Mouse (Mus musculus) layer of hippocampus, postnatal 36 days (tissue): Measurements from ENCODE around the gene Pex13. TPM values are rescaled to one million over a fixed set of nuclear protein-coding genes. Genes with fewer than 3 reads are reported as not detected.
"Not testable (repeated sequence)": the region's sequence is repeated elsewhere in the genome, so short reads cannot be mapped to it uniquely, and the experiment has no call there.

Experiments used
- DNase-seq, 2 experiments: peaks; one replicate each; pipeline ENCODE4 v3.0.0; 2022
- total RNA-seq, 2 experiments: library from RNA; stranded (reverse); gene quantifications; 2 replicates each; pipeline ENCODE4 v1.2.3; 2021

Gene Pex13
- total RNA-seq, 2 experiments from 2014 or later: 28.4 to 29.7 TPM

- no peak for DNase-seq
Measured at GRCm38 (mm10) chr11:23647431-23647830, 18.3 kb downstream of the Pex13 start.

GRCm38 (mm10) chr11:23634573-23634972, 31.2 kb downstream of the Pex13 start:
- no peak for DNase-seq

- no peak for DNase-seq
Measured at GRCm38 (mm10) chr11:23633879-23634215, 31.9 kb downstream of the Pex13 start.

GRCm38 (mm10) chr11:23632945-23633878, 32.5 kb downstream of the Pex13 start, which contains the start of gene 0610010F05Rik:
0610010F05Rik (minus strand) TSS chr11:23633639.
- peak; percentile 75 to 77 for DNase-seq

- DNase-seq: no peak
Measured at GRCm38 (mm10) chr11:23630664-23631063, 35.1 kb downstream of the Pex13 start.

- DNase-seq: no peak
Measured at GRCm38 (mm10) chr11:23618995-23619394, 46.8 kb downstream of the Pex13 start.

GRCm38 (mm10) chr11:23614546-23614945, 51.2 kb downstream of the Pex13 start:
- no peak for DNase-seq

- not testable (repeated sequence) for DNase-seq
Measured at GRCm38 (mm10) chr11:23607291-23607690, 58.5 kb downstream of the Pex13 start.

Other genes starting within 250 kb of the Pex13 start
- gene Ahsa2, start 167.9 kb downstream of the Pex13 start, total RNA-seq: 10 to 100 TPM; 64.2 to 71.6 TPM
- not detected for gene 1700093K21Rik, start 144.8 kb downstream of the Pex13 start, total RNA-seq
- 10 to 100 TPM; 34.7 to 36.2 TPM for gene 0610010F05Rik, start 32.3 kb downstream of the Pex13 start, total RNA-seq
- gene Pus10, start 285 bp downstream of the Pex13 start, total RNA-seq: 10 to 100 TPM; 12.4 to 15.5 TPM
- 1 to 10 TPM; 2.6 to 2.7 TPM for gene Rel, start 105.0 kb upstream of the Pex13 start, total RNA-seq
- gene Papolg, start 229.3 kb upstream of the Pex13 start, total RNA-seq: 10 to 100 TPM; 19.1 to 22.3 TPM